Mouse (Mus musculus) right cerebral cortex, adult 18-20 months (tissue): ENCODE measurements around the gene Lclat1.

Experiments used
- DNase-seq: peaks from one replicate; pipeline ENCODE4 v3.0.0; 2022; ENCODE audit warnings: mixed read lengths

Lclat1 gene

DNA sequence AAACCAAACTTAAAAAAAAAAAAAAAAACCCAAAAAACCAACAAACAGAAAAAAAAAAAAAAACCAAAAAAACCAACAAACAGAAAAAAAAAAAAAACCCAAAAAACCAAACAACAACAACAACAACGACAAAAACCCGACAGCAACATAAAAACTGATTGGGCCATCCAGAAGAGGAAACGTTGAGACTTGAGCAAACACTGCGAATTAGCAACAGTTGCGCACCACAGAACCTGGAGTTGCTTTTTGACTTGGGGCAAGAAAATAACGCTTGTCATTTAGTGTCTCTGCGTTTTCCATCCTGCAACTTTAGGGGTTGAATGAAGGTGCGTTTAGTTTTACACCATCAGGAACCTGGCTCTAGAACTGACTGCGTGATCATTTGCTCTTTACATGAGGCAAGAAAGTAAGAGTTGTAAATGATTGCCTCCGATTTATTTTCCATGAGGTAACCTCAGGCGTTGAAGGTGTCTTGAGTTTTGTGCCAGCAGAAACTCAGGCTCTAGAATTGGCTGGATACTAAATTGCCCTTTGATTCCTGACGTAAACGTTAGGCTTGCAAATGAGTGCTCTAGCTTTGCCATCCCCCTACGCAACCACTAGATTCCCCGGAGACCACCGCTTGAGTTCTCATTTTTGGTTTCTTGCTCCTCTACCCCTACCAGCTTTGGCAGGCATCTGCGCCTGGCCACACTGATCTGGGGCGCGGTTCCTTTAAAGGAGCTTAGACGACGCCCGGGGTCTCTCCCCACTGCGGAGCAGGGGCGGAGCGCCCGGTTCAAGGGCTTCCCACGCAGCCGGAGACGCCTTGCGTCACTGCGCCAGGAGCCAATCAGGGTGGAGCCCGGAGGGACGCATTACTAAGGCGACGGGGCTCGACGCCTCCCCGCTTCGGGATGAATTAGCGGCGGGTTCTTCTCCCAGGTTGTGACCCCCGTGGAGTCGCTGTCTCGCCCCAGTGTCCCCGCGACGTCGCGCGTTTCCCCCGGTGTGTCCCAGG, at the start of gene Lclat1:
Gene Lclat1, plus strand, starts transcription at position 828 of the 1,000 bp plus-strand sequence.
- peak; percentile 97 for DNase-seq

DNA sequence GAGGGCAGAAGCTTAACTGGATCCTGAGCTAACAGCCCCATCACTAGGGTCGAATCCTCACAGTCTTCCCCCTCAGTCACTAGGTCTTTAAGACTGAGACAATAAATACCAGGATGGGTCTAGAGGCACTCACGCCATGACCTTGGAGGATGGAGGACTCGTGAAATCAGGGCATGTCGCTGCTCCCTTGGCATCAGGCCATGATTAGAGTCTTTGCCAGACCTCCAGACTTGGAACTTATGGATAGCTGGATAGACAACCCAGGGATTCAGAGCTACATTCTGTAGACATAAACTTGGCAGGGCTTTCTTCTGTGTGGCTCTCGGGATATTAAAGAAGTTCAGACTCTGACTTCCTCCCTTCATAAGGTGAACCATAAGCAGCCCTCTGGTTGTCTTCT, 49.5 kb upstream of the Lclat1 start:
- no peak for DNase-seq

DNA sequence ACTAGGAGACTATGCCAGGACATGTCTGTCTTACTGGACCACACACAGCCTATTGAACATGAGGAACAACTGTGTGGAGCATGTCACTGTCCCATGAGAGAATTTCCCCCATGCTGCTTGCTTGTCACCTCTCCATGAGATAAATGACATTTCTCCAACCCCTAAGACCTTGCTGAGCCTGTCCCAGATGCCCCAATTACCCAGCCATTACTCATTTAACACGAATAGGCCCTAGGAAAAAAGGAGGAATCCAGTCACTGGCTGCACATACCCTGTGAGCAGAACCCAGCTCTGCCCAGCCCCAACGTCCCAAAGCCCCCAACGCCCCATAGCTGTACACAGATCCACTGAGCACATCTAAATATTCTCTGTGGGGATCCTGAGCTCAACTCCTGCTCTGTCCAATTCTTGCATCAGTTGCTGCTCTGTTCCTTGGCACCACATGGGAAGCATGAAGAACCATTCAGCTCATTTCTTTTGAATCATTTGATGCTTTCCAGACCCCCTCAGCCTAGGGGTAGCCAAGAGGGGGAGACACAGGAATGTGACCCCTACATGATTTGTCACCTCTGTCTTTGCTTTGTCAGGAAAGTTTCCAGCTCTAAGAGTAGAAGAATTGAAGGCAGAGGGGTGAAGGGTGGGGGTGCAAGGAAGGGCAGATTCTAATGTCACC, 47.4 kb upstream of the Lclat1 start:
- no peak for DNase-seq

DNA sequence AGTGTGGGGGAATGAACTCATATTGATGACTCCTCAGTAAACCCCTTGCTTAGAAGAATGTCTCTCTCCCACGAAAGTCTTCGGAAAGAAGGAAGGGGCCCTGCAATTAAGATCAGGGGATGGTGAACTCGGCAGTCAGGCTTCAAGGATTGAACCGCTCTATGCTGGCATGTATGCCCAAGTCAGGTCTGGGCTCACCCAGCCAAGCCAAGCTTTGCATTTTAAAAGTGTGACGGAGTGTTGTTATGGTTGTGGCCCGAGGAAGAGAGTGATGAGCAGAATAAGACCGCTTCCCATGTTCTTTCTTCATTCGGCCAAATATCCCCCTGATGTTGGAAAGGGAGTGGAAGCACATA, 46.9 kb upstream of the Lclat1 start:
- DNase-seq = no peak

DNA sequence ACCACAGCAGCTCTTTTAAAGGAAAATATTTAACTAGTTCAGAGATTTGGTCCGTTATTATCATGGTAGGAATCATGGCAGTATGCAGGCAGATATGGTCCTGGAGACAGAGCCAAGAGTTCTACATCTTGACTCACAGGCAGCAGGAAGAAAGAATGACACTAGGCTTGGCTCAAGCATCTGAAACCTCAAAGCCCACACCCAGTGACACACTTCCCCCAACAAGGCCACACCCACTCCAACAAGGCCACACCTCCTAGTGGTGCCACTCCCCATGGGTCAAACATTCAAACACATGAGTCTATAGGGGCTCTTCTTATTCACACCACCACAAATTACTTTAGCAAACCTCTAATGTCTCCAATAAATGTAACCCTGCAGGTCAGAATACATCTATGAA, 45.1 kb upstream of the Lclat1 start:
- DNase-seq = no peak

DNA sequence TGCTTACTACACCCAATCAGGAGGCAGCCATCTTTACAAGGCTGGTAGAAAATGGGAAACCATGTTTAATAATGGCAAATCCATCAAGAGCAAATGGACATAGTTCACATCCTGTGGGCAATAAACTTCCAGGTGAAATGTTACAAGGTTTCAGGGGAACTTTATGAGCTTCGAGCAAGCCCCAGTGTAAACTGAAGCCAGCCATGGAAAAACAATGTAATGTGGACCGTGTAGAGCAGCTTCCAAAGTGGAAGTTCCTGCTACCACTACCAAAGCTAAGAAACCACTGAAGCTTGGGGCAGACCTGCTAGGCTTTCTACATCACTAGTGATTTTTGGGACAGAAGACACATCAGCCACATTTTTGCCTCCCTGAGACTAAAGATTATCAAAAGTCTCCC, 44.5 kb upstream of the Lclat1 start:
- no peak for DNase-seq

DNA sequence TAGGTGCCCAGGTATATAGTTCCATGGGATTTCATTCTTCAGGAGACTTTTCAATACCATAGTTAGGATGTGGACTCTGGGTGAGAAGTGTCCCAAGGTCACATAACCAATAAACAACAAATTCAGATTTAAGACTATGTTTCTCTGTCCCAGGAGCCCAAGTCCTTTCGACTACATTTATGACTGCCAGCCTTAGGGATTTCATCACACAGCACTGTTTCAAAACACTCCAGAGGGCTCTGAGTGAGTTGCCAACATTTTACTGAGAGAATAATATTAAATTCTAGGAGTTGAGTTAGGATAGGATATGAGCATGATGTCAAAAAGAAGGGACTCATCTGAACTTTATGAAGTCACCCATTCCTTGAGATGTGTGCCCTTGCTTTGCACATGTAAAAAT, 44.0 kb upstream of the Lclat1 start:
- DNase-seq = no peak

DNA sequence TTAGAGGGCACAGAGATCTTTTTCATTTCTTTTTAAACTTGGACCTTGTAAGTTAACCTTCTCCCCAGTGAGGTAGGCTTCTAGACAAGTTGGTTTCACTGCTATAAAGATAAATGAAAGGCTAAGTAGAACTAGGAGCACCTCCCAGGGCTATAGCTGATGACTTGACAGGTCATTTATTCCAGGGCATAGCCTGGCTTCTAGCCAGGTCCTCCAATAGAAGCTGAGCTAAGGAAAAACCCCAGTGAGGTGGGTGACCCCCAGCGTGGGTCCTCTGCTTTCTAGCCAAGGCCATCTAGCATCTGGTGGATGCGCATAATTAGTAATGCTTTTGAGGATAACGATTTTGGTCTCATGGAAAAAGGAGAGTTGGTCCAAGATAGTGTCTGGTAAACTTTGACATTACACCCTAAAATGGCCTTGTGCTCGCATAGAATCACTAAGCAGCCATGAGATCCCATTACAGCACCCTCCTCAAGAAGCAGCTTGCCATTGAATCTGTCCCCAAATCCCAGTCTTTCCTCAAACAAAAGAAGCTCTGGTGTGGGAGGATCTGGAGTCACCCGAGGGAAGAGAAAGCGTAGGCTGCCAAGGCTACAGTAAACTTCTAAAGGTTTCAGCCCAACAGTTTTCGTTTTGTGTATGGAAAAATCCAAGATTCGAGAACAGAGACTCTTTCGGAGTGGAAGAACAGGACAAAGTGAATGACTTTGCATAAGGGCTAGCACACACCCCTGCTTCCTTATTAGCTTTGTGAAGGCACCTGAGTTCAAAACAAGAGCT, 41.2 kb upstream of the Lclat1 start:
- DNase-seq = no peak

DNA sequence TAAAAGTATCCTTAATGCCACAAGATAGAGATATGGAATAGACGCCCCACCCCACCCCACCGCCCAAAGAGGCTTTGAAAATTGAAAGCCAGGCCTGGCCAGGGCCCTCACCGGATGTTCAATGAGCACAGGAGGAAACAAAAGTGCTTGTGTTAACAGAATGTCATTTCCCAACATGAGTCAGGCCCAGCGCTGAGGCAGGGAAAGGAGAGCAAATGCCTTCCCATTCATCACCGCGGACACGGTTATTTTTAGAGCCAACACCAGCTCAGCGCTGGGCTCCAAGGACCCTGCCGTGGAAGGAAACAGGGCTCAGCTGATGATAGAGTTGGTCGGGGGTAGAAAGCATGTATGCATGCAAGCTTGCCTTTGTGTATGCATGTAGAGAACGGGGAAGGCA, 40.4 kb upstream of the Lclat1 start:
- DNase-seq = peak; percentile 21

DNA sequence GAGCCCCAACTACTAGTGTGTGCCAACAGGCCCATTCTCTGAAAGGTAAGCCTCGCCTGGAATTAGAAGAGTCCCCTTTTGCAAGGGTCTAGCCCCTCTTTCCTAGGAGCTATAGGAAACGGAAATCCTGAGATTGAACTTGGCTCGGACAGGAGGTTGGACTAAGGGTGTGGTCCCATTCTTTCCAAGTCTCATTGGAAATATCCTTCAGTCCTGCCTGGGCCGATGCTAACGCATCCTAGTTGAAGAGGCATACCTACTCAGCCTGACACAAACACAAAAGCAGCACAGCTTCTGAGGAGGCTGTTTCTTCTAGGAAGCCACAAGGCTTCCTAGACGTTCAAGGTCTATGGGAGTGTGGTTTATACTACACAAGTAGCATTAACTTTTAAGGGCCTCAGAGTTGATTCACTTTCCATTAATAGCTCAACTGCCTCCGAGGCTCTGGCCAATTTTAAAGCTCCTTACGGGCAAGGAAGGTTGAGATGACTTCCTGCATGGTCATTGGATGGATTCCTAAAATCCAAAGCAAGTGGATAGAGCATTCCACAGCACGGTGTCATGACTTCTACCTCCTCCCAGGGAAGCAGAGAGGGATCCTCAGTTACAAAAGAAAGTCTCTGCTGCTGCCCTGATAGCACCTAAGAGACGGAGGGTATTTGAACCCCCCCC, 39.3 kb upstream of the Lclat1 start:
- DNase-seq = no peak

DNA sequence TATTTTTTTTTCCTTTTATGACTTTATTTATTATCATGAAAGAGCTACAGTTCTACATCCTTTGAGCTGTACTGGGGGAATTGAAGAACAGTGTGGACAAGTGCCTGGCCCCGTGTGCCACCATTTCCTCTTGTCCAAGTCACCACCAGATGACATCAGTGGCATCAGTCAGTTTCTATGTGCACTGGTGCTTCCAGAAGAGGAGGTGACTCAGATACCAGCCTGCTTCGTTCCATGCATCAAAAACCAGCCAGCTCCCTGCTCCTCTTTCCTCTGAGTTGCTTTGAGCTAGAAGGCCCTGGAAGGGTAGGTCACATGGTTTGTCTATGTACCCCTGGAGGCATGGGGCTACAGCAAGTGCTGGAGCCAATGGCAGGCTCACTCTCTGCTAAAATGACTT, 37.3 kb upstream of the Lclat1 start:
- DNase-seq = no peak

DNA sequence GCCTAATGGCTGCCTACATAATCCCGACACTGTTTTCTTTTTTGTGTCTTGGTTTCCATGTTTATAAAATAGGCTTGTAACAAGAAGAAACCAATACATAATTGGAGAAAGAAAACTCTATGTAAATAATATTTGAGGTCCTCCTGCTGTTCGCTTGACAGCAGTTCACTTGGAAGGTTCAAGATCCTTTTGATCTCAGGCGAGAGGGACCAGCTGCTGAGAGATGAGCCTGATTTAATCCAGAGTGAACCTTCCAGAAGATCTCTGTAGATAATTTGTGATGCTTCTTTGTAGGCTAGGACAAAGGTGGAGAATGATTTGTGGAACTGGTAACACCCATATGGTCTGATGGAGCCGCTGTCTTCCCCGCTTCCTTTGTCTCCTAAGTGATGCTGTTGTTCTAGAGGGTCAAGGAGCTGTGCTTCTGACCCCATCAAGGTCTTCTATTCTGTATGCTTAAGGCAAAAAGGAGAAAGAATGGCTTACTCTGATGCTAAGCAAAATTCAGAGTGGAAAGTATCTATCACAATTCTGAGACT, 36.0 kb upstream of the Lclat1 start:
- DNase-seq = no peak

DNA sequence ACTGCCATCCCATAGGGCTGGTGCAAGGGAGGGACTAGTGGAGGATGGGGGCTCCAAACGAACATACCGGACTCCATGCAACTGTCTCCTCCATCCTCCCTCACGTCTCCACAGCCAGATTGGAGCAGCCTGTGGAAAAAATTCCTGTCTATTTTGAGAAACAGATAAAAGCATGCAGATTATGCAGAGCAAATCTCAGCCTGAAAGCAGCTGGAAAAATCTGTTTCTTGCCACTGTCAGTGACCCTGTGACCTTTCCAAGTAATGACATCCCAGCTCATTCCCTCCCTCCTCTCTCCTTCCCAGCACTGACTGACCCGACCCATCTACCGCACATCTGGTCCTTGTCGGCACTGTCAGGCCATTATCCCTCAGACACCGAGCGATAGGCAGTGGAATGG, 35.5 kb upstream of the Lclat1 start:
- DNase-seq = no peak

DNA sequence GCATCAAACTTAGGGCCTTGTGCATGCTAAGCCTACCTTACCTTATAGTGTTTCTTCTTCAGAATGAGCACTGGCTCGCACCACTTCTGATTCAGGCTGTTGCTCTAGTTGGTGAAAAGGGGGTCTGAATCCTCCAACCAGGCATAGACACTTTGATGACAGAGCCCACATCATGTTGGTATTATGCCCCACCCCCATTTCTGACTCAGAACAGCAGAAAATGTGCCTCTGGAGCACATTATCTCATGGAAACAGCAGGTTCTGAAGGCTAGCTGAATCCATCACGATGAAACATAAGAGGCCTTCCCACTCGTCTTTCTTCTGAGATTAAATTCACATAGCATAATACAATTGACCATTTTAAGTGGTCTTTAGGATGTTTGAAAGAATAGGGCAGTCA, 33.2 kb upstream of the Lclat1 start:
- no peak for DNase-seq

DNA sequence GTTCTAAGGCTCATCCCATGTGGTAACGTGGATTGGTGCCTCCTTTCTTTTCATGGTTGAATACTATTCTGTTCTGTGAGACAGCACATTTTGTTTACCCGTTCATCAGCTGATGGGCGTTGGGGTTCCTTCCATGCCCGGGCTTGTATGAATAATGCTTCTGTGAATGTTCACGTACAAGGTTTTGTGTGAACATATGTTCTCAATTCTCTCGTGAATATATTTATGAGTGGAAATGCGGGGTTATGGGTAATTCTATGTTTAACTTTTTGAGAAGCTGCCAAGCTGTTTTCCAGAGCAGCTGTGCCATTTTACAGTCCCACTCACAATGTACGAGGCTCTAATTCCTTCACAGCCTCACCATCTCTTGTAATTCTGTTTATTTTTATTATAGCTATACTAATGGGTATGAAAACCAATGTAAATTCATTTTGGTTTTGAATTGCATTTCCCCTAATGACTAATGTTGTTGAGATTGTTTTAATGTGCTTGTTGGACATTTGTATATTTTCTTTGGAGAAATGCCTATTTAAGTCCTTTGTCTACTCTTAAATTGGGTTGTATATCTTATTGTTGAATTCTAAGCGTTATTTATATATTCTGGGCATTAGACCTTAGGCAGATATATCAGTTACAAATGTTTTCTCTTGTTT, 32.4 kb upstream of the Lclat1 start:
- DNase-seq = peak; percentile 56

DNA sequence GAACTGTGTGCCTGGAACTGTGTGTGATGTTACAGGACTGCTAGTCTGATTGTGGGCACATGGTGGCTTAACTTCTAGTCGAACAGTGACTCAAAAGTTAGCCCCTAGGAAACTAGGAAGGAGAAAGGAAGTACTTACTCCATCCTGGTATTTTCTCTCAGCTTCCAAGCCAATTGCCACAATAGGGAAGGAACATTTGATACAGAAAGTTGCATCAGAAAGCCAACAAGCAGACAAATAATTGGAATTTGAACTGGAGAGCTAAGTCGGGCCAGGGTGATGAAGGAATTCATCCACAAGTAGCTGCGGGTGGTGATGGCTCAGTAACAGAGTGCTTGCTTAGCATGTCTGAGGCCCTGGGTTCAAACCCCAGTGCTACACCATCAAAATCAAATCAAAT, 30.1 kb upstream of the Lclat1 start:
- no peak for DNase-seq

DNA sequence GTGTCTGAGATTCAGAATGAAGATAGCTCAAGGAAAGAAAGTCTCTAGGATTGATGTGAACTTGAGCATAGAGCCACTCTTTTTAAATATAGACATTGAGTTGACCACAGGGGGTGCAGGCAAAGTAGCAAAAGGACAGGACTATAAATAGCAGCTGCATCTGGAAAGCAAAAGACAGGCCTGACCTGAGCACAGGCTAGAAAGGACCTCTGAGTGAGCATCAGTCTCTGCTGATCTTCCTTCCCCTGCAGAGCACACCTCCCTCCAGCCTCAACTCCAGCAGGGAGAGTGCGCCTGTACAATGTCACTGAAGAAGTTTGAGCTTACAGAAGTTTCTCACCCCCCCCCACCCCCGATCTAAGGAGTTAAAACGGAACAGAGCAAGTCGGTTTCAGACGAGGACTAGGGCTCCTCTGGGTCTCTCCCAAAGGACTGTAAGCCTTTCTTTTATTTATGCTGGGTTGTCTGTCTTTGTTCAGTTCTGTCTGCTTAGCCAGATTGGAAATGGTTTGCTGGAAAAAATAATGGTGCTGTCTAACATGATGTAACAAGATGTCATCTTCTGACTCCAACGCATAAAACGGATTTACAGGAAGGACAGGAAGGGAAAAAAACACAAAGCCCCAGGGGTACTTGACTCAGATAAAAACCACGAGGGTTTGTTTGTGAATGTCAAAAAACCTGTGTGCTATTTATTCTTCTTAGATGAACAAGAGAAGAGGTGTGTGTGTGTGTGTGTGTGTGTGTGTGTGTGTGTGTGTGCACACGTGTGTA, 26.2 kb upstream of the Lclat1 start:
- no peak for DNase-seq

DNA sequence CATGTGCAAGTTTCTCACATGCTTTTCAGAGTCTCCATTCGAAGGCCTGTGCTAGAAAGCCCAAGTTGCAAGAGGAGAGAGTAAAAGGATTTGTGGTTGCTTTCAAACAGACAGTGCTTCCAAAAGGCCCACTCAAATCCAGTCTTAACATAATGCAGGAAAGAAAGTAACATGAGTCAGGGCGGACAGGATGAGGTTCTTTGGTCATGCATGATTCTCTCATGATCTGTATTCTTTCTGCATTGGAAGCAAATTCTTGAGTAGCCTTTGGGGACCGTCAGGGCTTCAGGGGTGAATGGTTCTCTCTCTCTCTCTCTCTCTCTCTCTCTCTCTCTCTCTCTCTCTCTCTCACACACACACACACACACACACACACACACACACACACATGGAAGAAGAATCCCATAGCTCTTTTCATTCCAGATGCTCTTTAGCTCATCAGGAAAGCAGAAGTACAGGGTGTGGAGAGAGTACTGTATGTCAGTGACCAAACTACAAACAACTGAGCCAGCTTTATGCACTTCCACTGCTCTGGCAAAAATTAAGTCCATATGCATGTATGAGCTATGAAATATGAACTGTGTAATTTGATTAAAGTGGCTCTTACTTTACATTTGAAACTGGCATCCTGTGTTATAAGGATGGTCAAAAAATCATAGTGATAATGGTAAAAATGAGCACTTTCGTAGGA, 25.1 kb upstream of the Lclat1 start:
- DNase-seq = no peak

DNA sequence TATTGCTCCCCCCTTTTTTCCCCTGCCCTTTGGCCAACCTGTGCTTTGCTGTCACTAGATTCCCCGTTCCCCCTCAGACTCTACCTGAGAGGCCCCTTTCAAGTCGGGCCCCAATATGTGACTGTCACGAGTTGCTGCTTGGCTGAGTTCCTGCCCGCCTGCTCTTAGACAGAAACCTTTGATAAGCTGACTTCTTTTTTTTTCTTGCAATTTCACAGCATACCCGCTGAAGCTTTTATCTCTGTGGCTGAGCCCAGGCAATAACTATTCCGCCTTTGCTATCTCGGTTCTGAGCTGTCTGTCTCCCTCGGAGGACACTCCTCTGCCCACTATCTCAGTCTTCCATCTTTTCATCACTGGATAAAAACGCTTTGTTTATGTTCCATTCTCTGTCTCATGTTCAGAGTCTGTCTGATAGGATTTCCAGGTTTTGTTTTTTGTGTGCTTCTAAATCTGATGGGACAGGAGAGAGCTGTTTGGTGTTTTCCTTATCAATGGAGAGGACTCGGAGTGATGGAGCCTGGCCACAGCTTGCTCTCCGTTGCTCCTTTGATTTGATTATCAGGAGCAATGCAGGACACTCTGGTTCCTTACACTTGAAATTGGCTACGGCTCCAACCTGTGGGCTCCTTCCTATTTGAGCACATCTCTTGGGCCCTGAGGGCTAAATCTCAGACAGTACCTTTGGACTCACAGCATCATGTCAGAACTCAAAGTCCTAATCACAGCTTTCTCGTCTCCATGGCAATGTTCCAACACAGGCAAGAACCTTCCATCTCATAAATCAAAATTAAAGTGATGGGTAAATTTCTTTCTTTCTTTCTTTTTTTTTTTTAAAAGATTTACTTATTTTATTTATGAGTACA, 20.5 kb upstream of the Lclat1 start:
- no peak for DNase-seq

DNA sequence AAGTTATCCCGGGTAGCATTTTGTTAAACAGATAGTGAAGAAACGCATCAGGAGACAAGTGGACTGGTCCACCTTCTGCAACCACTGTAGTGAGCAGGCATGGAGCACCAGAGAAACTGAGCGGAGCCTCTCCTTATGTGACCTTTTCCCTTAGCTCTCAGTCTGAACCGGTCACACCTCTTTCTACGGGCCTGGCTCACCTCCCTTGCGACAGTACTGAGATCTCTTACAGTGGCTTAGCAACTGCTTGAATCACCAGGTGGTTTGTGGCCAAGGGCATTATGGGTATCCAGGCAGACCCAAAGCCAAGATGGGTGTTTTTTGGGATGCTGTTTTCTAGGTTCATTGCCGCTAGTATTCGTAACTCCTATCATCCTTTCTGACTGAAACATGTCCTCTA, 16.4 kb upstream of the Lclat1 start:
- DNase-seq = no peak
